Mouse (Mus musculus) Patski (cell line): ENCODE measurements around the gene Alg10b. TPM values are rescaled to one million over a fixed set of nuclear protein-coding genes. Genes with fewer than 3 reads are reported as not detected.
"Not testable (repeated sequence)": the region's sequence is repeated elsewhere in the genome, so short reads cannot be mapped to it uniquely, and the experiment has no call there.

ENCODE experiments used
- ATAC-seq: fragments of 100-300 bp; one replicate; pipeline ENCODE4 v1.8.0; 2021
- CTCF ChIA-PET: fragments of 350-600 bp; sonication (Branson Sonifier 250); formaldehyde crosslinking; loops from one replicate; lab custom pipeline; 2022; ENCODE audit warnings: inconsistent platforms; lab: Charles Lee
- POLR2A ChIA-PET: fragments of 350-600 bp; sonication (Branson Sonifier 250); formaldehyde crosslinking; loops from one replicate; lab custom pipeline; 2022; ENCODE audit warnings: antibody characterized with exemption, inconsistent platforms; lab: Charles Lee
- DNase-seq: peaks from one replicate; pipeline ENCODE4 v3.0.0-alpha.2; 2011; ENCODE audit warnings: low read depth, low spot score
- H3K27me3 ChIP-seq: fragments of 371-371 bp; one replicate; pipeline ENCODE4 v1.5.1; 2021
- CTCF ChIP-seq: fragments of 100-300 bp; IDR thresholded peaks from one replicate; pipeline ENCODE4 v1.5.1; 2021
- in situ Hi-C: fragments of 300-500 bp; cut with MboI; formaldehyde crosslinking; loops from 3 replicates; pipeline ENCODE4 v1.11.1; 2018; ENCODE audit warnings: low pct_unique_long_range_greater_than_20kb, mixed read lengths
- polyA plus RNA-seq: library from polyadenylated mRNA; unstranded; gene quantifications from one replicate; pipeline ENCODE4 v1.2.3, GENCODE M21; 2021

The Alg10b gene
- 38.8 TPM for polyA plus RNA-seq

GRCm38 (mm10) chr15:90223969-90224750, at the start of gene Alg10b:
Gene Alg10b, plus strand, starts transcription at chr15:90224311.
- H3K27me3 ChIP-seq: no peaks in the 10 kb centered on the region
- TF ChIP-seq CTCF: no peak
- ATAC-seq (peak; percentile 99), DNase-seq (peak; percentile 62)
- ChIA-PET POLR2A (interaction anchor here (0.7 to 1.0 kb wide), 3 partner anchors 11 to 318 kb away, joined by 3 to 4 read pairs (median 4); no protein-coding TSS in a partner anchor), CTCF (interaction anchor here (3.0 kb wide), 1 partner anchor 13 kb away, joined by 8 read pairs; no protein-coding TSS in a partner anchor)
- in situ Hi-C loops: no loop called here

GRCm38 (mm10) chr15:90183108-90183507, 41.0 kb upstream of the Alg10b start:
- peaks cover 20% of the 10 kb centered on the region for H3K27me3 ChIP-seq
- ATAC-seq, in situ Hi-C loops, DNase-seq, POLR2A ChIA-PET, CTCF ChIA-PET: not testable (repeated sequence)

- ATAC-seq (peak; percentile 86), DNase-seq (peak; percentile 24)
- H3K27me3 ChIP-seq: peaks cover 20% of the 10 kb centered on the region
- ChIA-PET CTCF (no interaction called here), POLR2A (no interaction called here)
- in situ Hi-C loops: no loop called here
- TF ChIP-seq CTCF: no peak
Measured at GRCm38 (mm10) chr15:90183511-90183910, 40.6 kb upstream of the Alg10b start.

- peaks cover 19% of the 10 kb centered on the region for H3K27me3 ChIP-seq
- no peak for TF ChIP-seq CTCF
- in situ Hi-C loops: no loop called here
- CTCF ChIA-PET: interaction anchor here (1.4 kb wide), 1 partner anchor 12 kb away, joined by 5 read pairs; no protein-coding TSS in a partner anchor
- ATAC-seq: no peak
- DNase-seq: no peak
- POLR2A ChIA-PET: no interaction called here
Measured at GRCm38 (mm10) chr15:90184743-90185142, 39.4 kb upstream of the Alg10b start.

- POLR2A ChIA-PET: no interaction called here
- CTCF ChIA-PET: no interaction called here
- no peak for DNase-seq
- in situ Hi-C loops: no loop called here
- H3K27me3 ChIP-seq: peaks cover 8% of the 10 kb centered on the region
- ATAC-seq: no peak
- TF ChIP-seq CTCF: no peak
Measured at GRCm38 (mm10) chr15:90189477-90189876, 34.6 kb upstream of the Alg10b start.

- POLR2A ChIA-PET: no interaction called here
- no peak for TF ChIP-seq CTCF
- ATAC-seq (no peak), DNase-seq (no peak)
- CTCF ChIA-PET: interaction anchor here (1.6 kb wide), 1 partner anchor 591 kb away, joined by 4 read pairs; no protein-coding TSS in a partner anchor
- in situ Hi-C loops: no loop called here
- H3K27me3 ChIP-seq: peaks cover 31% of the 10 kb centered on the region
Measured at GRCm38 (mm10) chr15:90213946-90214345, 10.2 kb upstream of the Alg10b start.

GRCm38 (mm10) chr15:90214913-90215312, 9.2 kb upstream of the Alg10b start:
- ChIA-PET CTCF (no interaction called here), POLR2A (no interaction called here)
- DNase-seq (no peak), ATAC-seq (no peak)
- H3K27me3 ChIP-seq: peaks cover 31% of the 10 kb centered on the region
- in situ Hi-C loops: no loop called here
- TF ChIP-seq CTCF: peak; percentile 77

GRCm38 (mm10) chr15:90225058-90225575, 1.0 kb downstream of the Alg10b start:
- peak; percentile 63 for TF ChIP-seq CTCF
- no peaks in the 10 kb centered on the region for H3K27me3 ChIP-seq
- in situ Hi-C loops: no loop called here
- CTCF ChIA-PET: interaction anchor here (3.0 kb wide), 1 partner anchor 12 kb away, joined by 8 read pairs; no protein-coding TSS in a partner anchor
- DNase-seq (no peak), ATAC-seq (no peak)
- POLR2A ChIA-PET: no interaction called here

- ATAC-seq (no peak), DNase-seq (no peak)
- ChIA-PET CTCF (interaction anchor here (0.7 to 3.1 kb wide), 13 partner anchors 8 to 695 kb away, joined by 3 to 13 read pairs (median 4); partner anchors contain the start of gene Cpne8), POLR2A (interaction anchor here (0.6 kb wide), 1 partner anchor 605 kb away, joined by 3 read pairs; no protein-coding TSS in a partner anchor)
- H3K27me3 ChIP-seq: no peaks in the 10 kb centered on the region
- in situ Hi-C loops: loop anchor here (5.0 to 10.0 kb wide), 2 partner anchors 700 to 1067 kb away; no protein-coding TSS in a partner anchor
- TF ChIP-seq CTCF: peak; percentile 67
Measured at GRCm38 (mm10) chr15:90237657-90238056, 13.5 kb downstream of the Alg10b start.

GRCm38 (mm10) chr15:90244081-90244480, 20.0 kb downstream of the Alg10b start:
- ChIA-PET CTCF (no interaction called here), POLR2A (no interaction called here)
- no peak for ATAC-seq
- no peak for DNase-seq
- no peaks in the 10 kb centered on the region for H3K27me3 ChIP-seq
- TF ChIP-seq CTCF: no peak
- in situ Hi-C loops: loop anchor here (5.0 kb wide), 1 partner anchor 593 kb away; no protein-coding TSS in a partner anchor
